Mouse (Mus musculus) c-Kit-negative CD71-positive TER-119-positive erythroid progenitor cells, embryonic 14.5 days (primary cell): ENCODE data around the gene Mdga1.

Experiments
- DNase-seq: peaks from one replicate; pipeline ENCODE4 v3.0.0-alpha.2; 2013; ENCODE audit warnings: low read depth, low spot score

Mdga1 gene

GRCm38 (mm10) chr17:29886655-29887251, 83.1 kb downstream of the Mdga1 start:
- DNase-seq: no peak

- no peak for DNase-seq
Measured at GRCm38 (mm10) chr17:29886061-29886460, 83.8 kb downstream of the Mdga1 start.

- DNase-seq: no peak
Measured at GRCm38 (mm10) chr17:29884596-29884995, 85.3 kb downstream of the Mdga1 start.

GRCm38 (mm10) chr17:29883351-29883750, 86.5 kb downstream of the Mdga1 start:
- DNase-seq: no peak

- DNase-seq: peak; percentile 25
Measured at GRCm38 (mm10) chr17:29882885-29883284, 87.0 kb downstream of the Mdga1 start.

GRCm38 (mm10) chr17:29880251-29880650, 89.6 kb downstream of the Mdga1 start:
- DNase-seq: no peak

GRCm38 (mm10) chr17:29878990-29879389, 90.9 kb downstream of the Mdga1 start:
- no peak for DNase-seq

GRCm38 (mm10) chr17:29874082-29874679, 95.7 kb downstream of the Mdga1 start:
- no peak for DNase-seq

GRCm38 (mm10) chr17:29873580-29874015, 96.3 kb downstream of the Mdga1 start:
- no peak for DNase-seq

- no peak for DNase-seq
Measured at GRCm38 (mm10) chr17:29870316-29870715, 99.6 kb downstream of the Mdga1 start.

- no peak for DNase-seq
Measured at GRCm38 (mm10) chr17:29865914-29866313, 104.0 kb downstream of the Mdga1 start.

GRCm38 (mm10) chr17:29864440-29864839, 105.4 kb downstream of the Mdga1 start:
- no peak for DNase-seq

- DNase-seq: peak; percentile 69
Measured at GRCm38 (mm10) chr17:29859788-29860283, 110.1 kb downstream of the Mdga1 start.

GRCm38 (mm10) chr17:29858764-29859163, 111.1 kb downstream of the Mdga1 start:
- peak; percentile 70 for DNase-seq

GRCm38 (mm10) chr17:29855702-29856580, 113.9 kb downstream of the Mdga1 start:
- no peak for DNase-seq

GRCm38 (mm10) chr17:29854835-29855234, 115.1 kb downstream of the Mdga1 start:
- no peak for DNase-seq

- DNase-seq: no peak
Measured at GRCm38 (mm10) chr17:29854388-29854787, 115.5 kb downstream of the Mdga1 start.

- DNase-seq: no peak
Measured at GRCm38 (mm10) chr17:29852846-29853486, 116.9 kb downstream of the Mdga1 start.

GRCm38 (mm10) chr17:29849436-29849797, 120.5 kb downstream of the Mdga1 start:
- DNase-seq: no peak

- DNase-seq: peak; percentile 74
Measured at GRCm38 (mm10) chr17:29848793-29849435, 121.0 kb downstream of the Mdga1 start.

GRCm38 (mm10) chr17:29847291-29847690, 122.6 kb downstream of the Mdga1 start:
- DNase-seq: no peak
